Mouse (Mus musculus) kidney, adult 18-20 months (tissue): Measurements from ENCODE around the gene Mturn.

Experiments used
- DNase-seq: peaks from one replicate; pipeline ENCODE4 v3.0.0; 2021

Mturn gene

DNA sequence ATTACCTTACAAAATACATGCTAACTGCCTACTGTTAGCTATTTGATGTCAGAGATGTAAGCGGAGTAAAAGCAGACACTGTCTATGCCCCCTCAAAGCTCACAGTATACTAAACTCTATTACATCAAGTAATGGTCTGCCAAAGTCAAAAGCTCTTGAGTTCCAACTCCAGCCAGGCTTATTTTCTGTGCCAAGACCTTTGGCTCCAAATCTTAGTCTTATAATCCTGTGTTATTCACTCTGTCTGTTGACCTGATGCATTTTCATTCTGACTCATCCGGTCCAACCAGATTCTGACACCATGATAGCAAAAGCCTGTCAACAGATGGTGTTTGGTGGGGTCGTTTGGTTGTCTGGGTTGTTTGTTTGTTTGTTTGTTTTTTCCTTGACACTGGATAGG is 50.3 kb downstream of the Mturn start:
- no peak for DNase-seq

DNA sequence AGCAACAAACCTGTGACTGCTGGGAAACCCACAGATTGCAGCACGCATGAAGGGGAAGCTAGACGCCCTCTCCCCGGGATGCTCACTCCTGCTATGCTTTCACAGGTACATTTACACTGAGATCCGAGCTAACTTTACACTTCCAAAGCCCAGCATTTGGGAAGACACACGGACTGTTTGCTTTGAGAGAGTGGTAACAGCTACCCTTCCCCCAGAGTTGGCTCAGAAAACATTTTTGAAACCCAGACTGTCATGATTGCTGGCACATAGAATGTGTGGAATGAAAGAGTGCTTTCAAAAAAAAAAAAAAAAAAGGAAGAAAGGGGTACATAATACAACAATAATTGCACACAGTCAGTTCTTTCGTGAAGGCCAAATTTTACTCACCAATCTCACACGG is 51.3 kb downstream of the Mturn start:
- no peak for DNase-seq

DNA sequence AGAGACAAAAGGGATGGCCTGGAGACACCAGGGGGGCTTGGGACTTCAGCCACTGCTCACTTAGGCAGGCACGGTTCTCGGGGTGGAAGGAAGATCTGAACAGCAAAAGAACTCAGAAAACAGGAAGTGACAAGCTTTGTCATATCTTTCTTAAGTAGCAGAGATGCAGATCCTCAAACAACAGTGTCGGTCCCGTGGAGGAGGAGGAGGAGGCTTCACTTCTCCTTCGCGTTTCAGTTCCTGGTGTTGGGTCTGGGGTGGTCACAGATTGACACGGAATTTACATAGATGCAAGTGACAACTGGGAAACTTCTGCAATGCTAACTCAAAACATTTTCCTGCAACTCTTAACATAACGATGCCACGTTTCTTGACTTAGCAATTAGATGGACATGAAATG is 54.7 kb downstream of the Mturn start:
- DNase-seq = no peak

DNA sequence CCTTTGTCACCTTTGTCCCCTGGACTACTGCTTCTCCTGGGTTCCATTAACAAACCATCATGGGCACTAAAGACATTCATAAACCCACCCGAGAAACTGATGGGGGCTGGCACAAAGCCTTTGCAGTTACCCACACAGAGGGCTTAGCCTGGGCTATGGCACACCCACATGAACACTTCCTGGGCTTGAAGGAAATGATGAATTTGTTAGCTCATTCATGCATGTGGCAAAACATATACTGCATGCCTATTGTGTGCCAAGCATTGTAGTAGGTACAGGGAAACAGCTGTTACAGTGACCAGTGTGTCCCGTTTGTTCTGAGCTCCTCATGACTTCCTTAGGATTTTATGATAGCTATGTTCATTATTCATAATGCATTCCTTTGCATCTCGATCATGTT is 55.8 kb downstream of the Mturn start:
- DNase-seq = no peak

DNA sequence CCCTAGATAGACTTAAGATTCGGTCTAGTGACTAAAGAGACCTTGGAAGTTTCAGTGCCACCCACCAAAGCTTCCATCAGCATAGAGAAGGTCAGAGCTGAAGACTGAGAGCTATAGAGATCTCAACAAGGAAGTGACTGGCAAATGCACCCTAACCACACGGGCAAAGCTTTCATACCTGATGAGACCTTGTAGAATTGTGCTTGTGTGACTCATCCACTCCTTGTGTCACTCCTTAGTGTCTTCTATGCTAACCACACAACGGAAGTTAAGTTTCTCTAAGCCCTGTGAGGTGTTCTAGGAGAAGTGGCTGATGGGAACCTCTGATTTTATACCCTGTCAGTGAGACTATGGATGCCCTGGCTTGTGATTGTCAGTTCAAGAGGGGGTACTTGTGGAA is 56.3 kb downstream of the Mturn start:
- DNase-seq = no peak

DNA sequence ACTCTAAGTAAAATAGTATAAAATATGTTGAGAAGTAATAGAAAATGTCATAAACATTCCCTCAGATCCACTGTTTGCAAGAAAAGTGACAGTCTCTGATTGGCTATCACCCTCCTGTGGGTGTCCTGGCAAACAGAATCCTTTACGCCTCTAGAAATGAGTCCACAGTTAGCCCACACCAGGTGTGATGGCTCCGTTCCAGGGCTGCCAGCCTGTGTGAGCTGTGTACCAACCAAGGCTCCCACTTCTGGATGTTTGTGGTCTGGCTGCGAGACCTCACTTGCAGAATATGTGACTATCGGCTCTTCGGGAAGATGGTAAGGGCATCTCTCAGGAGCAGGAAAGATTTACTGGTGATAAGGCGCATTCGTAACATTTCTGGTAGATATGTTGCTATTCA is 67.6 kb downstream of the Mturn start:
- no peak for DNase-seq

DNA sequence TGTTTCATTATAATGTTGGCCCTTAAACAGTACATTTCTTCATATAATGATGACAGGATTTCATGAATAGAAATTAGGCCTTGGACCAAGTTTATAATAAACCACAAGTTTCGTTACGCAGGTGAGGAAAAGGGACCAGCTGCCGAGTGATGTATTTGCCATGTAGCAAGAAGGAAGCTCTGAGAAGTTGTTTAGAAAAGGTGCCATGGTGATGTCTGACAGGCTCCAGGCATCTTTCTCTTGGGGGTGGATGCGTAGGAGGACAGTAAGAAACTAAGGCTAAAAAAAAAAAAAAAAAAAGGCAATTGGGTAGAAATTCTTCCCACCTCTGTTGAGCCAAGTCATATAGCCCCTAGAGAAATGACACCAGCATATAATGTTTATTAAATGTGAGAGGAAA is 70.2 kb downstream of the Mturn start:
- DNase-seq = no peak

DNA sequence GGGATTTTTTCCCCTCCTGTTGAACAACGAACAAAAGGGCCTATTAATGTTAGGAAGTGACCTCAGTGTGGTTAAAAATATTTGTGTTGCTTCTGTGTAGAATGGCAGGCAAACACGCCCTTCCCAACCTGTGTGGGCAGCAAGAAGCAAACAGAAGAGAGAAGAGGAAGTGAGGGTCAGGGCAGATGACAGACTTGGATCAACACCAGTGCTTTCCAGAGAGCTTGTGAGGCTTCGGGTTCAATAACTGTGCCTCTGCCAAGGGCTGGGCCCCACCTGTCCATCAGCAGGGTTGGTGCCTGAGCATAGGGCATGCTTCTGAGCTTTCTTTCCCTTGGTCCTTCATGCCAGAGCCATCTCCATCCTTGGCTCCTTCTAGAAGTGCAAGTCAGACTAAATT is 70.7 kb downstream of the Mturn start:
- DNase-seq = no peak
